Mouse (Mus musculus) layer of hippocampus, postnatal 14 days (tissue): ENCODE measurements around the gene Gmds. TPM values are rescaled to one million over a fixed set of nuclear protein-coding genes. Genes with fewer than 3 reads are reported as not detected.

Experiments
- DNase-seq, 2 experiments: peaks; one replicate each; pipeline ENCODE4 v3.0.0; 2021 to 2022; ENCODE audit warnings: low spot score in 2 of 2, mixed read lengths in 1 of 2
- total RNA-seq, 2 experiments: library from RNA; stranded (reverse); gene quantifications; 2 replicates each; pipeline ENCODE4 v1.2.3; 2021

Gmds gene
- total RNA-seq, 2 experiments from 2014 or later: 15.8 to 18.0 TPM

GRCm38 (mm10) chr13:32268284-32268683, 70.3 kb downstream of the Gmds start:
- DNase-seq: no peak

DNA sequence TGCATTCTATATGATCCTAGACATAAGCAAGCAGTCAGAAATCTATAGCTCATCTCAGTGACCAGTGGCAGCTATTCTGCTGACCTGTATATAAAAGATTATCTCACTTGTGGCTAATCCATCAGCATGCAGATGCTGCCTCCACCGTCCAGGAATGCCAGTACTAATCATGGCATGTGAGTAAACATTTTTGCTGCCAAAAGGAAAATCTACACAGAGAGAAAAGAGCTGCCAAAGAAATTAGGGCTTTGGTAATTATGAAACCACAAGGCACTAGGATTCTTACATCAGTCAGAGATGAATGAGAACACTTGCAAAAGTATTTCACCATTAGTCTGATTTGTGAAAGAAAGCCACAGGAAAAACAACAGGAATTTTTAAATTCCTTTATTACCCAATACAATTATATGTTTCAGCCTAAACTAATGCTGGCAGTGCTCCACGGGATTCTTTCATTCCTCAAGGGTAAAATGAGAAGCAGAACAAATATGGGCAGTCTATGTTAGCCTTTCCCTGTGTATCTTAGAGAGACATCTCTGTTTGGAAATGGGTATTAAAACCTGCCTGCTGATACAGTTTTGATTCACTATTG, 71.3 kb downstream of the Gmds start:
- no peak for DNase-seq

DNA sequence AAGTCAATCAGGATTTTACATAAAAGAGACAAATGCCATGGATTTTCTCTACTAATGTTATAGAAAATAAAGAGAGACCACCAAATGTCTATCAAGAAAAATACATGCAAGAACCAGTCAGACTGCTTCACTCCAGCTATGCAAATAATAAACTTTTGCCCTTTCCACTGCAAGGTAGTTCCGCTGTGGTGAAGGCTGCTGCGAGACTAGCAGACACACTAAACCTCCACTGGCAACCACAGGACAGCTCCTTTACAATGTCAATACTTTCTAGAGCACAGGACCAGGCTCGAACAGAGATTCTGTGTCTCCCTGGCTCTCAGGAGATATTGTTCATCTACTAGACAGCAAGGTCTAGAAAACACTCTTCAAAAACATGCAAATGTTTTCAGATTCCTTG, 71.8 kb downstream of the Gmds start:
- DNase-seq: no peak

DNA sequence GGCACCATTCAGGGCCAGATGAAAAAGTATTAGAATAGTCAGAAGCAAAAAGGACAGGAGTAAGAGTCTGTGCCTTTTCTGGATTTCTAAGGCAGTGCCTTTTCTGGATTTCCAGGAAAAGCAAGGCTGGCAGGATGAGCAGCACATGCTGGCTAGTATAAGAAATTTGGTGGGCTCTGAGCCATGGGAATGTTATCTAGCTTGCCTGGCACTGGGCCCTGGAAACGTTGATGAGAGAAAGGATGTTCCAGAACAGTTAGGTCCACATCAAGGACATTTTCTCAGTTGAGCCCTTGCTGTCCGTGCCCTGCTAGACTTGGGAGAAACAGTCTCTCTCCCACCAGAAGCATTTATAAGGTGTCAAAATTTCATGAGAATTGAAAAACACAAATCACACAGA, 82.4 kb downstream of the Gmds start:
- DNase-seq: no peak

DNA sequence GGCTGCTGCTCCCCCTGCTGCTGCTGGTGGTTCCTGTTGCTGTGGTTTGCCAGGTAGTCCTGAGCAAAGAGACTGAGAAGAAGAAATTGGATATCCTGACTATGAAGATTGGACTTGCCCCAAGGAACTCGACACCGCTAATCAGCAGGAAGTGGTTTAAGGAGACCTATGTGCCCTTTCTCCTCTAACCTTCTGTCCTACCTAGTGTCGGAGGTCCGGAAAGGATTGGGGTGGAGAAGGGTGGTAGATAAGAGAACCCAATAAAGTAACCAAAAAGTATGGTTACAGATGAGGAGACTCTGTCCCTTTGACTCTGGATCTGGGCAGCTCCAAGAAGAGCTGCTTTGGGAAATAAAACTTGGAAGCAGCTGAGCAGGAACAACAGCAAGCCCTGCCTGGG, 86.3 kb downstream of the Gmds start:
- no peak for DNase-seq

DNA sequence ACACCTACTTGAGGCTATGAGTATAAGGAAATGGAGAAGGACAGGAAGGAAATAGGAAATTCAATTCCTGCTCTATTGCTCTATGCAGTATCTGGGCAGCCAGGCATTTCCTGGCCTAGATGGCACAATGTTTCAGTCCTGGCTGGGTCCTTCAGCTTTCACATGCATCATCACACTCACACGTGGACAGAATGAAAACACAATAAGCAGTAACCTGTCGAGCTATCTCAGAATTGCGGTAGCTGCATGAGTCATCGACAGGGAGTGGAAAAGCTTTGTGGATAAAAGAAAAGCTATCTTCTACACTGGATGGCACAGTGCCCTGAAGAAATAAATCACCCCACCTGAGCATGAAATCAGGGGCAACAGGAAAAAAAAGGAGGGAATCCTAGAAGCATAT, 96.3 kb downstream of the Gmds start:
- DNase-seq: no peak

- DNase-seq: no peak
These were observed 102.3 kb downstream of the Gmds start for GRCm38 (mm10) chr13:32236269-32236678.

- DNase-seq: no peak
These were observed 103.5 kb downstream of the Gmds start for GRCm38 (mm10) chr13:32235046-32235445.

DNA sequence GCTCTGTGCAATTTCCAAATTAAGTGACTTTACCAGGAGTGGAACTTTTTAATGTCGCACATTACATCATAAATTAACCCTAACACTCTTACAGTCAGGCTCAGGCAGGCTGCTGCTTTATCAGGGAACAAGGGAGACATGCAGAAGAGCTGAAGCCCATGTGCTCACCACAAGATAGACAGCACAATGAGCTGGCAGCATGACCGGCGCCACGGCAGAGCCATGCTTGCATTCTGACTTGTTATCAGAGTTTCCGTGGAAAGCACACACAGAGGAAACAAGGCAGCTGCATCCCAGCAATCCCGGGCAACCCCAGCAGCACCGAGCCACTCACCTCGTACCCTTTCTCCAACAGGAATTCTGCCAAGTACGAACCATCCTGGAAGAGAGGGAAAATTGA, 104.5 kb downstream of the Gmds start:
- DNase-seq: peak in 1 of 2 experiments; percentile 15

DNA sequence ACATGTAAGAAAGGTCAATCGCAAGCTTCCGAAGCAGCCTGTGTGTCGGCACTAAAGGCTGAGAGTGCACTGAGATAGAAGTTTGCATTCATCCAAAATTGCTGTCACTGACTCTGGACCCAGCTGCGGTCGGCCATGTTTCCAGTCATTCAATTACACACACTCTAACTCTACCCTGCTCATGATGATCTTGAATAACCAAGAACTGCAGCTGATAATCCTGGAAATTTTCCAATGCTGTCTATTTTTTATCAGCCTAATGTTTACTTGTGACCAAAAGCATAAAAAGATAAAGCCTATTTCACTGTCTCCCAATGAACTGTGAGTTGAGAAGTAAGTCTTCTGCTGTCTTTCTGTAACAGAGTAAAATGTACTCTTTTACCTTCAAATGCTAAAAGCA, 106.1 kb downstream of the Gmds start:
- no peak for DNase-seq

GRCm38 (mm10) chr13:32231956-32232355, 106.6 kb downstream of the Gmds start:
- DNase-seq: no peak

DNA sequence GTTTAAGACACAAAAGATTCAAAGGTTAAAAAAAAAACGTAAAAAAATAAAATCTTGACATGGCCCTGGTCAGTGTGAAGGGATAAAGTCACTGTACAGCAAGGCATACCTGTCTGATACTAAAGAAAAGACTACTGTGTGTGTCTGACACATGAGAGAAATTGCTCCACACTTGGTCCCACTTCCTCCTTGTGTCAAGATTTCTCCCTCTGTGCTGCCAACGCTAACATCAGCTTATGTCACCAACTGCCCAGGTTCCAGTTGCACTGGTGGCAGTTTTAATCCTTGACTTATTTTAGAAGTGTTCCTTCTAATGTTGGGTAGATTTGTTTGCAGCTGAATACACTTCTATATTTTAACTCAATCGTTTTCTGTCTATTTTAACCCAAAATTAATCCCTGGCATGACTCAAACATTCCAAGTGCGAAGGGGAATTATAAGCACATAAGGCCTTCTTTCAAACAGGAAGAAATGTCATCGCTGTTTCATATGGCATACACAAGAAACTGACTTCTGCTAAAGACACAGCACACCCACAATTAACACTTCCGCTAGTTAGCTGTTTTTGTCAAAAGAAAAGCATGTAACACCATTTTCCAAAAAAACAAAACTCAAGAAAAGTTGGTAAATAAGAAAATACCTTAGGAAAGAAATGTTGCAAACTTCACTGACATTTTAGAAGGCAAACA, 110.5 kb downstream of the Gmds start:
- no peak for DNase-seq

- no peak for DNase-seq
These were observed 120.9 kb downstream of the Gmds start for GRCm38 (mm10) chr13:32217647-32218046.

DNA sequence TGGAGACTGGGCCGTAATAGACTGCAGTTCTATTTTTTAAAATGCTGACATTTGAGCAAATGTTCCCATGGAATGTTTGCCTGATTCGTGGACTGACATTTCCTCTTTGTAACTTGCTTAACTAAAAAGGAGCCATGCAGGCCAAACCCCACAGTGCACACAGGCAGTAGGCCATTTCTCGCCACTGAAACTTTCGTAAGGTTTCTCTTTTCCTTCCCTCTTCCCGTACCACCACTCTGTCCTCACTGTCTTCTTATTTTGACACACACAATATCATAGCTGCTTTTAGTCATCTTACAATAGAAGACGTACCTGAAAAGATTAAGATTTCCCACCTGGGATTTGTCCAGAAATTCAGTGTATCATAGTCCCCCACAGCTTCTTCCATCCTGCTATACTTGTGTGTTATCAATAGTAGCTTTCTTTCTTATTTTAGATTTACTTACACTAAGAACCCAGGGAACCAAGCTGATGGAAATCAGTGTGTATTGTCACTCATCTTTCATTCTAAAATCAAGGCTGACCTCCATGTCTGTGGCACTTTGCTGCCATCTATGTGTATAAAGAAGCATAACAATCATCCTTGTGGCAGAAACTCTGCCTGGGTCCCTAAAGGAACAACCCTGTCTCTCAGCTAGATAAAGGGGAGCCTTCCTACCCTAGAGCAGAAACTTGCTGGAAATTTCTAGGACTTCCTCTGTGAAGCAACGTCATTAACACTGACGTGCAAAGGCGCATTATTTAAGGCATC, 124.7 kb downstream of the Gmds start:
- peak; percentile 17 to 71 for DNase-seq

GRCm38 (mm10) chr13:32212125-32212524, 126.4 kb downstream of the Gmds start:
- no peak for DNase-seq

DNA sequence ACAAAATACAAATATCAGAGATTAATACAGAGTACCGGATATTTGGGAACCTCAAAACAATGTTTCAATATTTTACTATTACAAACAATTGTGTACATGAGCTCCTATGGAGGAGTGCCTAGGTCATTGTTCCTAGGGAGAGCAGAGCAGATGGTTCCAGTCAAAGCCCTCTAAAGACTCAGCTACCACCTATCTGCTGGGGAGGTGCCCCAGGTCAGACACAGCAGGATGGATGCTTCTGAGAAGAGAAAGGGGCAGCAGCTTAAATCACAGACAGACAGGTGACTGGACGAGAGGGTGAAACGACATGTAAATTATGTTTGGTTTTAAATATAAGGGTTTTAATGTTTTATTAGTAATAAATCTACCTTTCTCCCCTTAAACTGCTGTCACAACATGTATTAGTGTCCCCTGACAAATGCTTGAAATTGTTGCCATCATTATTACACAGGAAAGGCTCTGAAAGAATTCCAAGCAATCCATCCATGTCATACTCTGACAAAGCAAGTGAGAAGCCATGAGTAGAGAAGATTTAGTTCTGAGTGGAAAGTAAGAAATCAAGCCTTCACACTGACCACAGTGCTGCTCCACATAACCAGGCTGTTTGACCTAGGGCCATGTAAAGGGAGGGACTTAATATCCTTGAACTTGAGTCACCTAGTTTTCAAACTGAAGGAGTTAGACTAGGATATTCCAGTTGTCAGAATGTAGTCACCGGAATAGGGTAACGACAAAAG, 131.2 kb downstream of the Gmds start:
- no peak for DNase-seq

GRCm38 (mm10) chr13:32179906-32180305, 158.6 kb downstream of the Gmds start:
- no peak for DNase-seq

DNA sequence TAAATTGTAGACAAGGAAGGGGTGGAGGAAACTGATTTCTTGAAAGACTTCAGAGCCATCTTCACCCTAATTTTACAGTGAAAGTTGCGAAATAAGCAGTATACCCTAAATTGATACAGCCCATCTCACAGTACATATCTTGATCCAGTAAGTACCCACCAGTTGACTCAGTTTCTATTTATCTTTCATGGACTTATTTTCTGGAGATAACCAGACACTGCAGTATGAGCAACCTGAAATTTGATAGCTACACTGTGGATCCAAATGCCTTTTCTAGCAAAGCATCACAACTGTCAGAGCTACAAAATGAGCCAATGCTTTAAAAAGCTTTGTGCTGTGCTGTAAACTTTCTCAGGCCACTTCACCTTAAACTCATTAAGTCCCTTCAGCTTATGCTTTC, 159.9 kb downstream of the Gmds start:
- DNase-seq: no peak

DNA sequence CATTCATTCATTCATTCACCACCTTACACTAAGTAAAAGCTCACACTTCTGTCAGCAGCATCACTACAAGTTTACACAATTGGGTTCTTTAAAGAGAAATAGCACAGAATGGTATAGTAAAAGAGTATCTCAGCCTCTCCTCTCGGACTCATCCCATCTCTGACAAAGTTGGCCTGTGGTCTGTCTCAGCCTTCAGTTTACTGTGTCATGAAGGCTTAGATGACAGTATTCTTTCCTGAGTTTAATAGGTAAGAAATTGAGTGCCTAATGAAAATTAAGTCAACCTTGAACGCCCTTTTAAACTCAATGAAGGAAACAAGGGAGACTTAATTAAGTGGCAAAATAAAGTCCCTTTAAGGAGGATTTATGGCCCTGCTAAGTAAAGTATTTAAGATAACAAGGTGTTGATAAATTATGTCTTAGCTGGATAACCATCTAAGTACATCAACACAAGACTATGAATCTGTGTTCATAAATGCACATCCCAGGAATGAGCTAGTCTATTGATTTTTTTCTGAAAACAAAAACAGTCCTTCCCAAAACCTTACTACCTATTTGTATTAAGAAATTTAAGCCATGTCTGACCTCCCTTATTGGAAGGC, 160.6 kb downstream of the Gmds start:
- DNase-seq: no peak

GRCm38 (mm10) chr13:32175028-32175427, 163.5 kb downstream of the Gmds start:
- DNase-seq: no peak

DNA sequence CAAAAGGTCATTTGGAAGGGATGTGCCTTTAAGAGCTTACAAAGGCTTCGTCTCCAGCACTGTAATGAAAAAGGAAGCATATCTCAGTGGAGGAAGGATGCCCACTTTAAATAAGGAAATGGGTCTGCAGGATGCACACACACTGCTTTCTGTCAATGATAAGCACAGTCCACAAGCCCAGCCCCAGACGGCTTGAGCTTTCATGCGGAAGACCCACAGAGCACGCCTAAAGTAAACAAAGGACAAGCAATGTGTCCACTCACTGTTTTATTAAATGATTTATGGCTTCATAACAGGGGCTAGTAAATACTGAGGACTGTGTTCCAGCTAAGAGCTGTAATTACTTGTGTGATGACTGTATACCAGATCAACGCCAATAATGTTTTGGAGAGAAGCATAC, 169.4 kb downstream of the Gmds start:
- DNase-seq: no peak
